Mouse (Mus musculus): Measurements from ENCODE around the gene Cep55.

Cep55 gene

GRCm38 (mm10) chr19:38054720-38055192, at the start of gene Cep55:
TSS of gene Cep55 (plus strand) at chr19:38055011.
- peak; percentile 71 for DNase-seq (ENCODE audit: low read depth)

- no peak for DNase-seq (ENCODE audit: low read depth)
Observed at GRCm38 (mm10) chr19:38011379-38011778, 43.4 kb upstream of the Cep55 start.

- DNase-seq (ENCODE audit: low read depth): no peak
Observed at GRCm38 (mm10) chr19:38014443-38014842, 40.4 kb upstream of the Cep55 start.

- no peak for DNase-seq (ENCODE audit: low read depth)
Observed at GRCm38 (mm10) chr19:38015180-38015872, 39.5 kb upstream of the Cep55 start.

- DNase-seq (ENCODE audit: low read depth): no peak
Observed at GRCm38 (mm10) chr19:38015873-38016254, 38.9 kb upstream of the Cep55 start.

- no peak for DNase-seq (ENCODE audit: low read depth)
Observed at GRCm38 (mm10) chr19:38022710-38023109, 32.1 kb upstream of the Cep55 start.

- DNase-seq (ENCODE audit: low read depth): no peak
Observed at GRCm38 (mm10) chr19:38023603-38024002, 31.2 kb upstream of the Cep55 start.

GRCm38 (mm10) chr19:38025254-38026041, 29.4 kb upstream of the Cep55 start:
- no peak for DNase-seq (ENCODE audit: low read depth)

GRCm38 (mm10) chr19:38026211-38026624, 28.6 kb upstream of the Cep55 start:
- DNase-seq (ENCODE audit: low read depth): no peak

- no peak for DNase-seq (ENCODE audit: low read depth)
Observed at GRCm38 (mm10) chr19:38027389-38027788, 27.4 kb upstream of the Cep55 start.

GRCm38 (mm10) chr19:38027881-38028521, 26.8 kb upstream of the Cep55 start:
- no peak for DNase-seq (ENCODE audit: low read depth)

GRCm38 (mm10) chr19:38029292-38029691, 25.5 kb upstream of the Cep55 start:
- no peak for DNase-seq (ENCODE audit: low read depth)

- no peak for DNase-seq (ENCODE audit: low read depth)
Observed at GRCm38 (mm10) chr19:38029871-38030270, 24.9 kb upstream of the Cep55 start.

GRCm38 (mm10) chr19:38030673-38031137, 24.1 kb upstream of the Cep55 start:
- DNase-seq (ENCODE audit: low read depth): no peak

- no peak for DNase-seq (ENCODE audit: low read depth)
Observed at GRCm38 (mm10) chr19:38031144-38031543, 23.7 kb upstream of the Cep55 start.

- DNase-seq (ENCODE audit: low read depth): no peak
Observed at GRCm38 (mm10) chr19:38032993-38033734, 21.6 kb upstream of the Cep55 start.

- no peak for DNase-seq (ENCODE audit: low read depth)
Observed at GRCm38 (mm10) chr19:38033735-38034057, 21.1 kb upstream of the Cep55 start.

GRCm38 (mm10) chr19:38034696-38035095, 20.1 kb upstream of the Cep55 start:
- DNase-seq (ENCODE audit: low read depth): no peak

GRCm38 (mm10) chr19:38035766-38036165, 19.0 kb upstream of the Cep55 start:
- no peak for DNase-seq (ENCODE audit: low read depth)

- no peak for DNase-seq (ENCODE audit: low read depth)
Observed at GRCm38 (mm10) chr19:38038267-38038666, 16.5 kb upstream of the Cep55 start.

GRCm38 (mm10) chr19:38042261-38042722, 12.5 kb upstream of the Cep55 start:
- DNase-seq (ENCODE audit: low read depth): no peak
